ENCODE assay signal across 22 mouse cellular contexts in the genomic region with DNA sequence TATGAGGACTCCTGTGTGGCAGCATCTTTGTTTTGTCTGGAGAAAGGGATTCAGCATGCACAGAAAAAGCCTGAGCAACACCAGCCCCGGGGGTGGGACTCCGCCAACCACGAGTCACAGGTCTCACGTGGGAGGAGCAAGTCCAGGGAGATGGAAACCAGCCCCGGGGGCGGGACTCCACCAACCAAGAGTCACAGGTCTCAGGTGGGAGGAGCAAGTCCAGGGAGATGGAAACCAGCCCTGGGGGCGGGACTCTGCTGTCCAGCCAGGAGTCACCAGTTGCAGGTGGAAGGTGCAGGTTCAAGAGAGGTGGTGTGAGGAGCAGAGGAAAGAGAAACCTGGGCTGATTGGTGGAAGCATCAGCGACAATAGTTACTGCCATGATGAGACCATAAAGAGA.
A peak's percentile ranks its signal among the peaks of the same experiment; 100 is the strongest.
DNase-seq lines count a peak whose midpoint lies in the region; ATAC-seq and TF ChIP-seq lines count a peak whose summit lies in the region.
"Had no signal": no experiment of that assay in that cellular context is flagged by ENCODE, and none has a peak within 500 bp of the region (broad histone marks: within the 10 kb centered on the region; RNA-seq: fewer than 3 reads in every experiment).

No protein-coding gene starts in this region.

- DNase-seq in heart, embryonic 10.5 days (ENCODE audit: low spot score), result peak; percentile 75
- no peak for DNase-seq in heart, postnatal 36 days
- peak; percentile 27 for DNase-seq in lung, postnatal 0 days (ENCODE audit: low spot score)
- DNase-seq in lung, adult 2 months, result no peak
- DNase-seq in ZHBTc4 (ENCODE audit: low read depth, low spot score), result peak; percentile 63
- DNase-seq in stomach, postnatal 0 days (ENCODE audit: low spot score), result peak; percentile 87
- no peak for DNase-seq in ovary, postnatal 36 days (ENCODE audit: low spot score)
- DNase-seq: adrenal gland, postnatal 36 days; cerebellum, postnatal 10 days; gastrocnemius, postnatal 25 days; heart, adult 2 months; heart, postnatal 4 days; kidney, adult 18-20 months; kidney, postnatal 14 days; thymus, postnatal 14 days had no signal

- peaks cover 53% of the 10 kb centered on the region for H3K4me1 ChIP-seq in heart, embryonic 10.5 days
- peaks cover 11% of the 10 kb centered on the region; the same call in 1 of the 2 replicates for H3K4me1 ChIP-seq in lung, postnatal 0 days (ENCODE audit: insufficient read depth, low read depth, low read length)
- H3K4me1 ChIP-seq in lung, adult 2 months (ENCODE audit: control insufficient read depth, insufficient read depth, low read length), result peaks cover 10% of the 10 kb centered on the region
- no peaks in the 10 kb centered on the region; the same call in 1 of the 2 replicates for H3K4me1 ChIP-seq in stomach, postnatal 0 days (replicated peaks; ENCODE audit: control insufficient read depth, insufficient read depth)
- H3K4me1 ChIP-seq: hindbrain, embryonic 15.5 days; neural tube, embryonic 15.5 days had no signal

- H3K36me3 ChIP-seq in heart, embryonic 10.5 days, result 0 out of 2 replicates have a peak, but pooled peaks cover 2% of the 10 kb centered on the region
- H3K36me3 ChIP-seq in lung, postnatal 0 days (ENCODE audit: insufficient read depth, low read length), result no peaks in the 10 kb centered on the region
- no peaks in the 10 kb centered on the region for H3K36me3 ChIP-seq in stomach, postnatal 0 days (ENCODE audit: control insufficient read depth, insufficient read depth, low read length)
- H3K36me3 ChIP-seq: forebrain, embryonic 10.5 days; heart, embryonic 15.5 days; hindbrain, embryonic 15.5 days; midbrain, embryonic 10.5 days; neural tube, embryonic 15.5 days had no signal

- no peak overlapping the region for H3K4me2 ChIP-seq in lung, postnatal 0 days (replicated peaks; ENCODE audit: low read depth, low read length)
- no peak overlapping the region for H3K4me2 ChIP-seq in stomach, postnatal 0 days (replicated peaks; ENCODE audit: low read depth)
- H3K4me2 ChIP-seq: heart, embryonic 15.5 days; hindbrain, embryonic 15.5 days; neural tube, embryonic 15.5 days had no signal

- no peak for TF ChIP-seq POLR2A in lung, adult 2 months (IDR thresholded peaks at IDR 0.05; ENCODE audit: borderline replicate concordance, extremely low read depth, low read depth, low read length)

- no peak for ATAC-seq in lung, postnatal 0 days
- peak; percentile 53 for ATAC-seq in stomach, postnatal 0 days (ENCODE audit: low FRiP score, low TSS enrichment)
- ATAC-seq in inflammation-experienced regulatory T-cells, adult 6 months, result no peak

- no peaks in the 10 kb centered on the region for H3K27me3 ChIP-seq in heart, embryonic 10.5 days (ENCODE audit: insufficient read depth, poor library complexity, severe bottlenecking)
- no peaks in the 10 kb centered on the region for H3K27me3 ChIP-seq in lung, postnatal 0 days (replicated peaks; ENCODE audit: insufficient read depth, low read length)
- H3K27me3 ChIP-seq in stomach, postnatal 0 days (ENCODE audit: control insufficient read depth, insufficient read depth, low read length), result no peaks in the 10 kb centered on the region
- H3K27me3 ChIP-seq: heart, embryonic 15.5 days; hindbrain, embryonic 15.5 days; neural tube, embryonic 15.5 days had no signal

- H3K9ac ChIP-seq in lung, postnatal 0 days (replicated peaks; ENCODE audit: low read depth), result no peak overlapping the region
- H3K9ac ChIP-seq in stomach, postnatal 0 days (ENCODE audit: low read length), result no peak overlapping the region
- H3K9ac ChIP-seq: heart, embryonic 15.5 days; hindbrain, embryonic 15.5 days; neural tube, embryonic 15.5 days had no signal

- 67% methylated on average over 8 of the region's 8 CpGs for WGBS in heart, embryonic 10.5 days
- 63% methylated on average over 8 of the region's 8 CpGs for WGBS in lung, postnatal 0 days
- WGBS in lung, adult 2 months, result 75% methylated on average over 8 of the region's 8 CpGs
- WGBS in stomach, postnatal 0 days, result 72% methylated on average over 8 of the region's 8 CpGs

- TF ChIP-seq CTCF in lung, postnatal 0 days (IDR thresholded peaks at IDR 0.05), result no peak
- TF ChIP-seq CTCF in lung, adult 2 months (IDR thresholded peaks at IDR 0.05; ENCODE audit: insufficient read depth, low read length), result no peak
- no peak for TF ChIP-seq CTCF in stomach, postnatal 0 days (IDR thresholded peaks at IDR 0.05; ENCODE audit: low read depth)

- intact Hi-C loops in heart, postnatal 36 days (cut with DNase I), result no loop called here

- H3K27ac ChIP-seq in heart, embryonic 10.5 days, result no peak overlapping the region
- no peak overlapping the region for H3K27ac ChIP-seq in lung, postnatal 0 days (ENCODE audit: low read length)
- H3K27ac ChIP-seq in stomach, postnatal 0 days (replicated peaks), result no peak overlapping the region
- H3K27ac ChIP-seq: forebrain, embryonic 10.5 days; heart, adult 2 months; heart, embryonic 15.5 days; hindbrain, embryonic 15.5 days; layer of hippocampus, adult 2 months; midbrain, embryonic 10.5 days; neural tube, embryonic 15.5 days had no signal

- no peaks in the 10 kb centered on the region for H3K9me3 ChIP-seq in heart, embryonic 10.5 days
- H3K9me3 ChIP-seq in lung, postnatal 0 days (ENCODE audit: low read length), result no peaks in the 10 kb centered on the region
- H3K9me3 ChIP-seq in stomach, postnatal 0 days (ENCODE audit: control insufficient read depth, low read length), result no peaks in the 10 kb centered on the region
- H3K9me3 ChIP-seq: heart, embryonic 15.5 days; hindbrain, embryonic 15.5 days; neural tube, embryonic 15.5 days had no signal

- TF ChIP-seq EP300 in lung, postnatal 0 days (IDR thresholded peaks at IDR 0.05), result no peak
- TF ChIP-seq EP300 in stomach, postnatal 0 days (optimal IDR thresholded peaks at IDR 0.05), result no peak

- no peak overlapping the region for H3K4me3 ChIP-seq in heart, embryonic 10.5 days
- no peak overlapping the region for H3K4me3 ChIP-seq in lung, postnatal 0 days (ENCODE audit: low read depth, low read length)
- no peak overlapping the region for H3K4me3 ChIP-seq in lung, adult 2 months (replicated peaks; ENCODE audit: extremely low read depth, low read depth, low read length)
- H3K4me3 ChIP-seq in stomach, postnatal 0 days (ENCODE audit: low read depth, low read length), result no peak overlapping the region
- H3K4me3 ChIP-seq: forebrain, embryonic 10.5 days; heart, adult 2 months; heart, embryonic 15.5 days; hindbrain, embryonic 15.5 days; layer of hippocampus, adult 2 months; midbrain, embryonic 10.5 days; neural tube, embryonic 15.5 days had no signal

Comparison
In these comparisons a context has a peak if more than half of its experiments do, and no peak if none do; other contexts are left out.
1. DNase-seq: peak in heart, embryonic 10.5 days (single experiment), lung, postnatal 0 days (single experiment), ZHBTc4 (single experiment) and stomach, postnatal 0 days (single experiment); none in heart, postnatal 36 days (0 of 2), lung, adult 2 months (single experiment) and ovary, postnatal 36 days (single experiment).